Mouse (Mus musculus): ENCODE measurements around the gene Klhl30.

Klhl30 gene

GRCm38 (mm10) chr1:91350841-91351240 is at the start of gene Klhl30:
Gene Klhl30 (plus strand): TSS chr1:91351016.
- DNase-seq (ENCODE audit: low read depth, low spot score), result no peak

- DNase-seq (ENCODE audit: low read depth, low spot score), result no peak
Measured at GRCm38 (mm10) chr1:91301206-91301920, 49.5 kb upstream of the Klhl30 start.

GRCm38 (mm10) chr1:91302021-91302420 is 48.8 kb upstream of the Klhl30 start:
- no peak for DNase-seq (ENCODE audit: low read depth, low spot score)

- DNase-seq (ENCODE audit: low read depth, low spot score), result no peak
Measured at GRCm38 (mm10) chr1:91304621-91305020, 46.2 kb upstream of the Klhl30 start.

GRCm38 (mm10) chr1:91309366-91310085 is 41.3 kb upstream of the Klhl30 start:
- no peak for DNase-seq (ENCODE audit: low read depth, low spot score)

- DNase-seq (ENCODE audit: low read depth, low spot score), result no peak
Measured at GRCm38 (mm10) chr1:91312273-91312672, 38.5 kb upstream of the Klhl30 start.

- no peak for DNase-seq (ENCODE audit: low read depth, low spot score)
Measured at GRCm38 (mm10) chr1:91313251-91313650, 37.6 kb upstream of the Klhl30 start.

GRCm38 (mm10) chr1:91317656-91318055 is 33.2 kb upstream of the Klhl30 start:
- DNase-seq (ENCODE audit: low read depth, low spot score), result no peak

- peak; percentile 28 for DNase-seq (ENCODE audit: low read depth, low spot score)
Measured at GRCm38 (mm10) chr1:91321760-91322438, 28.9 kb upstream of the Klhl30 start, which contains the start of gene Espnl. Gene Espnl (plus strand): TSS chr1:91322075.

- DNase-seq (ENCODE audit: low read depth, low spot score), result no peak
Measured at GRCm38 (mm10) chr1:91324646-91325045, 26.2 kb upstream of the Klhl30 start.

- DNase-seq (ENCODE audit: low read depth, low spot score), result no peak
Measured at GRCm38 (mm10) chr1:91325488-91326042, 25.3 kb upstream of the Klhl30 start.

- no peak for DNase-seq (ENCODE audit: low read depth, low spot score)
Measured at GRCm38 (mm10) chr1:91332102-91332501, 18.7 kb upstream of the Klhl30 start.

- no peak for DNase-seq (ENCODE audit: low read depth, low spot score)
Measured at GRCm38 (mm10) chr1:91333582-91333981, 17.2 kb upstream of the Klhl30 start.

- DNase-seq (ENCODE audit: low read depth, low spot score), result no peak
Measured at GRCm38 (mm10) chr1:91337355-91337754, 13.5 kb upstream of the Klhl30 start.

GRCm38 (mm10) chr1:91344001-91344400 is 6.8 kb upstream of the Klhl30 start:
- DNase-seq (ENCODE audit: low read depth, low spot score), result no peak

GRCm38 (mm10) chr1:91344921-91345685 is 5.7 kb upstream of the Klhl30 start:
- no peak for DNase-seq (ENCODE audit: low read depth, low spot score)

- DNase-seq (ENCODE audit: low read depth, low spot score), result peak; percentile 62
Measured at GRCm38 (mm10) chr1:91346892-91347291, 3.9 kb upstream of the Klhl30 start.

GRCm38 (mm10) chr1:91351249-91351648 is 433 bp downstream of the Klhl30 start:
- DNase-seq (ENCODE audit: low read depth, low spot score), result no peak

GRCm38 (mm10) chr1:91352277-91352676 is 1.5 kb downstream of the Klhl30 start:
- no peak for DNase-seq (ENCODE audit: low read depth, low spot score)

- DNase-seq (ENCODE audit: low read depth, low spot score), result no peak
Measured at GRCm38 (mm10) chr1:91356105-91356504, 5.3 kb downstream of the Klhl30 start.

GRCm38 (mm10) chr1:91362113-91362512 is 11.3 kb downstream of the Klhl30 start:
- DNase-seq (ENCODE audit: low read depth, low spot score), result no peak
